Mouse (Mus musculus): ENCODE results near the gene Sytl3. TPM values are rescaled to one million over a fixed set of nuclear protein-coding genes. Genes with fewer than 3 reads are reported as not detected.

Sytl3 gene
- total RNA-seq, 2 experiments from 2014 or later = 0.24 to 2.9 TPM

Other genes starting within 250 kb of the Sytl3 start
- gene Dynlt1b, start 229.0 kb upstream of the Sytl3 start, total RNA-seq (2021) = 10 to 100 TPM; 71.8 to 79.0 TPM
- 1 to 10 TPM; 5.2 to 5.7 TPM for gene Dynlt1c, start 57.4 kb upstream of the Sytl3 start, total RNA-seq (2021)
- 10 to 100 TPM; 73.6 to 75.8 TPM for gene Dynlt1f, start 3.2 kb upstream of the Sytl3 start, total RNA-seq (2021)
- gene Ezr, start 123.7 kb downstream of the Sytl3 start, total RNA-seq (2021) = 10 to 100 TPM; 48.8 to 56.9 TPM

Measured in heart, postnatal 14 days (tissue).